Mouse (Mus musculus): Measurements from ENCODE around the gene Col13a1.

Col13a1 gene

GRCm38 (mm10) chr10:61931678-61932077 lies 47.2 kb downstream of the Col13a1 start:
- TF ChIP-seq GATA4 (IDR thresholded peaks at IDR 0.05; ENCODE audit: insufficient replicate concordance, low read length), result no peak

- no peak for TF ChIP-seq GATA4 (IDR thresholded peaks at IDR 0.05; ENCODE audit: insufficient replicate concordance, low read length)
Measured at GRCm38 (mm10) chr10:61929901-61930300, 49.0 kb downstream of the Col13a1 start.

- peak; percentile 97 for TF ChIP-seq GATA4 (IDR thresholded peaks at IDR 0.05; ENCODE audit: insufficient replicate concordance, low read length)
Measured at GRCm38 (mm10) chr10:61928725-61929651, 49.9 kb downstream of the Col13a1 start.

- no peak for TF ChIP-seq GATA4 (IDR thresholded peaks at IDR 0.05; ENCODE audit: insufficient replicate concordance, low read length)
Measured at GRCm38 (mm10) chr10:61925691-61926090, 53.2 kb downstream of the Col13a1 start.

GRCm38 (mm10) chr10:61920655-61921365 lies 58.1 kb downstream of the Col13a1 start:
- TF ChIP-seq GATA4 (IDR thresholded peaks at IDR 0.05; ENCODE audit: insufficient replicate concordance, low read length), result no peak

- no peak for TF ChIP-seq GATA4 (IDR thresholded peaks at IDR 0.05; ENCODE audit: insufficient replicate concordance, low read length)
Measured at GRCm38 (mm10) chr10:61919924-61920654, 58.8 kb downstream of the Col13a1 start.

- TF ChIP-seq GATA4 (IDR thresholded peaks at IDR 0.05; ENCODE audit: insufficient replicate concordance, low read length), result no peak
Measured at GRCm38 (mm10) chr10:61919496-61919895, 59.4 kb downstream of the Col13a1 start.

GRCm38 (mm10) chr10:61917066-61917465 lies 61.8 kb downstream of the Col13a1 start:
- TF ChIP-seq GATA4 (IDR thresholded peaks at IDR 0.05; ENCODE audit: insufficient replicate concordance, low read length), result no peak

- TF ChIP-seq GATA4 (IDR thresholded peaks at IDR 0.05; ENCODE audit: insufficient replicate concordance, low read length), result no peak
Measured at GRCm38 (mm10) chr10:61911770-61912169, 67.1 kb downstream of the Col13a1 start.

GRCm38 (mm10) chr10:61909004-61909403 lies 69.9 kb downstream of the Col13a1 start:
- TF ChIP-seq GATA4 (IDR thresholded peaks at IDR 0.05; ENCODE audit: insufficient replicate concordance, low read length), result no peak

- TF ChIP-seq GATA4 (IDR thresholded peaks at IDR 0.05; ENCODE audit: insufficient replicate concordance, low read length), result no peak
Measured at GRCm38 (mm10) chr10:61906226-61906625, 72.7 kb downstream of the Col13a1 start.

- TF ChIP-seq GATA4 (IDR thresholded peaks at IDR 0.05; ENCODE audit: insufficient replicate concordance, low read length), result no peak
Measured at GRCm38 (mm10) chr10:61905308-61905707, 73.6 kb downstream of the Col13a1 start.

- no peak; the same call in 1 of the 2 replicates for TF ChIP-seq GATA4 (IDR thresholded peaks at IDR 0.05; ENCODE audit: insufficient replicate concordance, low read length)
Measured at GRCm38 (mm10) chr10:61898116-61898515, 80.8 kb downstream of the Col13a1 start.

- TF ChIP-seq GATA4 (IDR thresholded peaks at IDR 0.05; ENCODE audit: insufficient replicate concordance, low read length), result no peak
Measured at GRCm38 (mm10) chr10:61894564-61894963, 84.3 kb downstream of the Col13a1 start.

- peak; percentile 60; the same call in 1 of the 2 replicates for TF ChIP-seq GATA4 (IDR thresholded peaks at IDR 0.05; ENCODE audit: insufficient replicate concordance, low read length)
Measured at GRCm38 (mm10) chr10:61891138-61891537, 87.8 kb downstream of the Col13a1 start.

Data from liver, adult (tissue).